Mouse (Mus musculus): ENCODE data around the gene Tmc6.

Tmc6 gene

DNA sequence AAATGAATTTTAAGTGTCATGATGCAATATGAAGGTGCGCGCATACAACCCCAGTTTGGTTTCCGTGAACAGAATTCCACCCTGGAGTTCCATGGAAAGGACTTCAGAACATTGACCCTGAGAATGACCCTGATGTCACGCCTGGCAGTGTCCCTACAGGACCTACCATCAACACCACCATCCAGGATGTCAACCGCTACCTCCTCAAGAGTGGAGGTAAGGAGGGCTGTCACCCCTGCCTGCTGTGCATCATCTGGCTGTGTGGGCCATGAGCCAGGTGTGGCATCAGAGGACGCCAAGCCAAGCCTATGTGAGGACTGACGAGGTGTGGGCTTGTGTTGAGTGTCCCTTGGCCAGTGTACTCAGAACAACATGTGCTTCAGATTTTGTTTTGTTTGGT lies 26.1 kb downstream of the Tmc6 start:
- DNase-seq (ENCODE audit: low read depth, low spot score) = no peak

DNA sequence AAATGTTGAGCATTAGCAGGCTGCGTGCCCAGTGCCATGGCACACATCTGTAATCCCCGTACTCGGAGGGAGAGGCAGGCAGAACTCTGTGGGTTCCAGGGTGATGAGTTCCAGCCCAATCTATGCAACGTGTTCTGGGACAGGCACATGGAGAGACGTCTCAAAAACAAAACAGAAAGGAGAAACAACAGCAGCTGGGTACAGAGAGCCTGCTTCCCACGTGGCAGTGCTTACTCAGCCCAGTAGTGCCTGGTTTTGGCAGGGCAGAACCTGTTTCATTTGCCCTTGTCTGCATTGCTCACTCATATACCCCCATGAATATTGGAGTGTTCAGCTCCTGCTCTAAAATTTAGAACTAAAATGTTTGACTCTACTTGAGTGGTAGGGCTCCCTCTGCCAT lies 30.5 kb downstream of the Tmc6 start:
- no peak for DNase-seq (ENCODE audit: low read depth, low spot score)

DNA sequence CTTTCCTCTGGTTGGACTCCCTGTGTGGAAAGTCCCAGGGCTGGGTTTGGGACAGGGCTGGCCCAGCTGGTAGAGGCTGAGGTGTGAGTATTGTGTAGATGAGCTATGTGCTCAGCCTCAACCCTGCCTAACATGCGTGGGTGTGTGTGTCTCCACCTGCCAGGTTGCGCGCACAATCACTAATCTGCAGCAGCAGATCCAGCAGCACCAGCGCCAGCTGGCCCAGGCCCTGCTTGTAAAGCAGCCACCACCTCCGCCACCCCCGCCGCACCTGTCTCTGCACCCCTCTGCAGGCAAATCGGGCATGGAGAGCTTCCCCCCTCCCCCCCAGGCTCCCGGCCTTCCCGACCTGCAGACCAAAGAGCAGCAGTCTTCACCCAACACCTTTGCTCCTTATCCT lies 32.6 kb downstream of the Tmc6 start:
- DNase-seq (ENCODE audit: low read depth, low spot score) = no peak

DNA sequence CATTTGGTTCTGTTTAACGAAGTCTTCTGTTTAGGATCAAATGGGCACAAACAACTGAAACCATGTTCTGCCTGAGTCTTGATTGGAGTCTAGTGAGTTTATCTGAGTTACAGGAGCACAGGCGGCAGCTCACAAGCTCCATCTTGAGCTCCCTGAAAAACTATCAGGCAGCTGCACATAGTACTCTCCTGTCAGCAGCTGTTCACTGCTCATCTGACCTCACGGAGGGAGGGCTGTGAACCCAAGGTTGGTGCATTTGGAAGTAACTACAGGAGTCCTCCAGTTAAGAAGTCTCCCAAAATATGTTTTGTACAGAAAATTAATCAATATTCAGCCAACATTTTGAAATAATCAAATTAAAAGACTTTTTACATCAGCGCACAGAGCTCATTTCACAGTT lies 33.4 kb downstream of the Tmc6 start:
- DNase-seq (ENCODE audit: low read depth, low spot score) = no peak

DNA sequence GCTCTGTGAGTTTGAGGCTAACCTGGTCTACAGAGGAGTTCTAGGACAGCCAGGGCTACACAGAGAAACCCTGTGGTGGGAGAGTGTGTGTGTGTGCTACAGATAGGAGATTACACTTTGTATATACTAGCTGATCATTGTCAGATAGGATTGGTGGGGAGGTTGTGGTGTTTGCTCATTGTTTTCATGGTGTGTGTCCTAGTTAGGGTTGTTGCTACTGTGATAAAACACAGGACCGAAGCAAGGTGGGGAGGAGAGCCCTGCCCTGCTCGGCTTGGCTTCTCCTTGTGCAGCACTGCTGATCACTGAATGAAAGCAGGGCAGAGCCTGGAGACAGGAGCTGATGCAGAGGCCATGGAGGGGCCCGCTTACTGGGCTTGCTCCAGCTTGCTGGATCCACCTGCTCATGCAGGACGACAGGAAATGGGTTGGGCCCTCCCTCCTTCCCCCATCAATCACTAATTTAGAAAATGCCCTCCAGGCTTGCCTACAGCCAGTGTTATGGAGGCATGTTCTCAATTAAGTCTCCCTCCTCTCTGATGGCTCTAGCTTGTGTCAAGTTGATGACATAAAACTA lies 38.5 kb downstream of the Tmc6 start:
- no peak for DNase-seq (ENCODE audit: low read depth, low spot score)

DNA sequence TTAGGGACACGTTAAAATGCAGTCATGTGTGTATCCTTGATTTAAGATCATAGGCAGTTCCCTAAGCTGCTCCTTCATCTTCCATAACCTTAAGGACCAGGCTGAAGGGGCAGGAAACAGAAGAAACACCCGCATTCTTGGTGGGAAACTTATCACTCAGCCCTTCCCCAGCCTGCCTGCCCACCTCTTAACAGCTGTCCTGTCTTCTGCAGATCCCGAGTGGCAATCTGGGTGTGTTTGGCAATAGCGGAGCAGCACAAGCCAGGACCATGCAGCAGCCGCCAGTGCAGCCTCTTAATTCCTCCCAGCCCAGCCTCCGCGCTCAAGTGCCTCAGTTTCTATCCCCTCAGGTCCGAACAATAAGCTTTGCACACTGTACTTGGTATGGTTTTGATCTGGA lies 39.3 kb downstream of the Tmc6 start:
- no peak for DNase-seq (ENCODE audit: low read depth, low spot score)

DNA sequence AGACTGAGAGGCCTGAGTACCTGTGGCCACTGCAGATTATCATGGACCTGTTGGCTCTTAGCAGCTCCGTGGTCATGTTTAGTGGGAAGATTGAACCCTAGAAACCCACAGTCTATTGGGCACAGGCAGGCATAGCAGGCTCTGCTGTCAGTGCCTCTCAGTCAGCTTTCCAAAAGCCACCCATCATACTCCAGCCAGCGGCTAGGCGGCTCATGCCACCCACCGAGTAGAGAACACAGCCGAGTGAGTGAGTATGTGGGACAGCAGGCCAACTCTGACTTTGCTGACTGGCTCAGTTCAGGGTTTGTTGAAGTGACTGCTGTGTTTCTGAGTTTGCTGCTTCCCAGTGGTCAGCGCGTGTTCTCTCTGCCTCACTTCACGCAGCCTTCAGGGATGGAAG lies 39.8 kb downstream of the Tmc6 start:
- no peak for DNase-seq (ENCODE audit: low read depth, low spot score)

DNA sequence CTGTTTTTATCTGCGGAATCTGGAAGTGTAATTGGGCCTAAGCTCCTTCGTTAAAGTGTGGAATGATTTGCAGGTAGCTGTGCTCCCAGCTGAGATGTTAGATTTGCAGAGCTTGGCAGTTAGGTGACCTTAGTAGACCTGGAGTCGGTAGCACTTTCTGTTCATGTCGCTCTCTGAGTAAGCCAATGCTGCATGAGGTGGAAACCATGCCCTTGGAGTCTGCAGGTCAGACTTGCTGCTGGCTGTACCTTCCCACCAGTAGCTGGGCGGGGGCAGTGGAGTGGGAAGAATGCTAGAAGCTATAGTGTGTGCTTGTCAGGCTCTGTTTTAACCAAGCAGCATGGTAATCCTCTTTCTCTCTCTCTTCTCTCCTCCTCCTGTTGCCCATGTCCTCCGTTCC lies 40.9 kb downstream of the Tmc6 start:
- no peak for DNase-seq (ENCODE audit: low read depth, low spot score)

DNA sequence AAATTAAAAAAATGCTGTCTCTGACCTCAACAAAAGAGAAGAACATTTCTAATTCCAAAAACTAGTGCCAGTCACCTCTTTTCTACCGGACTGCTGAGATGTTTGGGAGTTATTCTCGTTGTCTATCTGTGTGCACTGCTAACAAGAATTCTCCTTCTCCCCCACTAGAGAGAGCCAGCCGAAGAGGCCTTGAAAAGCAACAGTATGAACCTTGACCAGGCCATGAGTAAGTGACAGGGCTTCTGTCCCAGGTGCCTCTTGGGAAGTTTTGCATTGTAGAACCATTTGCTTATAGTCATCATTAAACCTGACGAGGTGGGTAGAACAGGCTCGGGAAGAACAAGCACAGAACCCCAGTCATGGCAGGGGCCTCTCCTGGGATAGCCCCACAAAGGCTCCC lies 43.9 kb downstream of the Tmc6 start:
- DNase-seq (ENCODE audit: low read depth, low spot score) = no peak

DNA sequence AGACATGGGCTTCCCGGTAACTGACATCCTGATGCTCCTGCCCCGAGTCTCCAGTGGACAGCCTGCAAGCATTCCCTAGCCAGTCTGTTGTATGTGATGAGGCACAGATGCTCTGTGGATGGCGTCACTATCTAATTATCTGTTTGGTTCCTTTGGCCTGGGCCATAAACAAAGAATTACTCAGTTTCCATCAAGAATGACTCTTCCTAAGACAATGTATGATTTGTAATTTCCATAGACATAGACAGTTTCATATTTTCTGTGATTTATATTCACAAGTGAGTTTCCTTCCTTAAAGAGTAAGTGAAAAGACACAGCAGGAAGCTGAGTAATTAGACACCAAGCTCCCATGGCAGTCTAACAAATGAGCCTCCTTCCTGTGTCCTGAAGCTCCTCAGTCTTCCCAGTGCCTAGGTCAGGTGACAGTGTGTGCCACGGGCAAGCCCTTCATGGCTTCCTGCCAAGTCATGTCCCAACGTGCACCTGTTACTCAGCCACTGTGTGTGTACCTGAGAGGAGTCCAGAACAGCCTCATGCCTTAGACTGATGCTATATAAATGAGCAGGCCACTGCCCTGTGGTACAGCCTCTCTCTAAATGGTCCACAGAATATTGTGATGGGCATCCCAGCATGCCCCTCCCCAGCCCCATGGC lies 45.8 kb downstream of the Tmc6 start:
- no peak for DNase-seq (ENCODE audit: low read depth, low spot score)

DNA sequence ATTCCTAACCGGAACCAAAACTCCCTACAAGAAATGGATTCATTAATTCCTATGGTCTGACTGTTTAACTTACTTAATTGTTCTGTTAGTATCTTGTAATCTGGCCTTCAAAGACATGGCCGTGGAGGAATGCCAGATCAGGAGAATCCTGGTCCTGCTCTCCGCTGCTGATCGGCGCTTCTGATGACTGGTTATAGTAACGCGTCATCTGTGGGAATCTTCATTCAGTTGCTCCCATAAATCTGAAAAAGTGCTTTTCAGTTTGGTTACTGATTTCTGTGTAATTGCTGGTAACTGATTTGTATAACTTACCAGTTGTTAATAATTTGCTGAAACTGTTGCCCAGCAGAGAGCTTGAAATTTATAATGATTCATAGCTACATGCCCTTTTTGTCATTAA lies 50.5 kb downstream of the Tmc6 start:
- no peak for DNase-seq (ENCODE audit: low read depth, low spot score)

DNA sequence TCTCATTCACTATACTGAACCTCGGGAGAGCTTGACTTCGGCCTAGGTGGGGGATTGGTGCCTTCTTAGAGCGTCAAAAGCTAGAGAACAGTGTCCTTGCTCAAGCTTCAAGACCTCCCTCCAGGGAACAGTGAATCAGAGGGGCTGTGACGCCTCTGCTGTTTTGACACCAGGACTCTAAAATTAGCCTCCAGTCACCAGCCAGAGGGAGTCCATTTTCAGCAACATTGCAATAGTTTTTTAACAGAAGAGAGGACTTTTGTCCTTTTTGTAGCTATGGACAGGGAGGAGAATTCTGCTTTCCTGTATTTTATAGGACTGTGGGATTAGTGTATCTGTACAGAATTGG lies 51.5 kb downstream of the Tmc6 start:
- DNase-seq (ENCODE audit: low read depth, low spot score) = no peak

DNA sequence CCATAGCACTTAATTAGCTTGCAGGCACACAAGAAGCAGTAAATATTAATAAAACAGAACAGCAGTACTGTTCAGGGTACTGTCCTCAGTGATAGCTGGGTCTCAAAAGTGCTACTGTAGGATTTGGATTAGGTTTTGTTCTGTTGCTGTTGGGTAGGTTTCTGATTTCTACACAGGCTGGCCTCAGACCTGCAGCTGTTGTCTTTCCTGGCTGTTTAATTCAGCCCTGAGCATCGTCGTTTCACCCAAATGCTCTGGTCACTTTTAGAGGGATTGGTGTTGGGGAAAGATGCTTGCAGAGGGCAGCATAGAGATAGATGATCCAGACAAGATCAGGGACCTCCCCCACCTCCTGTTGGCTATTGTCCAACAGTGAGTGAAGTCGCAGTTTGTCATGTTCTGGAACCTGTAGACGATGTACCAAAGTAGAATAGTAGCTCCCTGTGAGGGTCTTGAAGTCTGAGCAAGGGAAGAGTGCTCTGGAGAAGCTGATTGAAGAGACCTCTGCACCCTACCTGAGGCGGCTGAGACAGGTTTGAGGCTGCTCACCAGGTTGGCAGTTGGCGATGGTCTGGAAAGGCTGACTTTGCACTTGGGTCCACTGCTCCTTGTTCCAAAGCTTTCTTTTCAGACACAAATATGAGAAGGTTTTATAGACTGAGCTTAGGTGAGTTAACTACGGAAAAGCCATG lies 52.1 kb downstream of the Tmc6 start:
- DNase-seq (ENCODE audit: low read depth, low spot score) = no peak

DNA sequence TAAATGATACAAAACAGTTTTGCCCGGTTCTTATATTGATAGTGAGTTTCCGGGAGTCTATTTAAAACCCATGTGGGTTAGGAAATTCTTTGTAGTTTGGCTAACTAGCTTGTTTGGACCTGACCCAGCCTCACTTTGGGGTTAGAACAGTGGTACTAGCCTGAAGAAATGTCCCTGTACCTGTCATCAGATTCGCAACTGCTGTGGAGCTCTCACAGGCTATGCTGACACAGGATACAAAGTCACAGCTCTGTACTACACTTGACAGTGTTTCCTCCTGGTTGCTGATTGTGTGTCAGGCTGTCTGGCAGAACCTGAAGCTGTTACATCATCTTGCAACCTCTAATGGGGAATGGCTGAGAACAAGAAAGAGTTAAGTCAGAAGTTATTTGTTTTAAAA lies 52.7 kb downstream of the Tmc6 start:
- DNase-seq (ENCODE audit: low read depth, low spot score) = no peak

DNA sequence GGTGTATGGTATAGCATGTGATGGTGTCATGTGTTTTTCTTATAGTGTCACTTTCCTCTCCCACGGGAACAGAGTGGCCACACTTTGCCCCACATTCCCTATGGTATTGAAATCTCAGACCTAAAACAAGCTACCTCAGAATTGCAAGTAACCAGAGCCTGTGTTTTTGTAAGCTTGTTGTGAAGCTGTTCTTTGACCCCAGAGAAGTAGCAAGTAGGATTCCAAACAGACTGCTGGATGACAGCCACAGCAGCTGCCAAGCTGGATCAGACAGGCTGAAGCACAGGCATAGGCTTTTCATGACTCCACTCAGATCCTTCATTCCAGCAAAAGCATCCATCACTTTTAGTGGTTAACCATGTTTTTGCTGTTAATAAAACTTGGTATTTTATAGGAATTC lies 53.2 kb downstream of the Tmc6 start:
- DNase-seq (ENCODE audit: low read depth, low spot score) = no peak

DNA sequence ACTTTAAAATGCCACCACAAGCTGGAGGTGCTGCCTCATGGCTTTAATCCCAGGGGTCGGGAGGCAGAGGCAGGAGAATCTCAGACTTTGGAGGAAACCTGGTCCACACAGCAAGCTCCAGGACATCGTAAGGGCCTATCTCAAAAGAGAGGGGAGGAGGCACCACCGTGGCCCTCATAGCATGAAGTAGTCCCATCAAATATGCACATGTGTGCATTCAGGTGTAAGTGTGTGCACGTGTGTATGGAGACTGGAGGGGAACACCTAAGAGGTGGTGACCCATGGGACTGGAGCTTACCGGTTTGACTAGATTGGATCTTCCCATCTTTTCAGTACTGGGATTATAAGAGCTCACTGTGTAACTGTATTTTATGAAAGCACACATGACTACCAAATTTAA lies 53.8 kb downstream of the Tmc6 start:
- DNase-seq (ENCODE audit: low read depth, low spot score) = no peak

DNA sequence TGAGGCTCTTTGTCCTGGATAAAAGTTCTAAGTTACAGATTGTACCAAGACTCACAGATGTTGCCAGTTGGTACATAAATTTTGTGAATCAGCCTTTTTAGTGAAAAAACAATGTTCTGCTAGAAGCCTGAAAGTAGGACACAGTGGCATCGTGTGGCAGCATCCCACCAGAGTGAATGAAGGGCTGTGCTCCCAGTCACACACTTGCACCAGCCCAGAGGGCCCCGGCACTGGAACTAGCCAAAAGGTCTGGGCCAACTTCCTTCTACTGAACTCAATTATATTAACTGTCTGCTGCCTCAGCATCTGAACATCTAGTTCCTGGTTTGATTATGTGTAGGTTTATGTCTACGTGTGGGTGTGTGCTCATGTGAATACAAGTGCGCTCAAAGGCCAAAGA lies 55.0 kb downstream of the Tmc6 start:
- no peak for DNase-seq (ENCODE audit: low read depth, low spot score)

DNA sequence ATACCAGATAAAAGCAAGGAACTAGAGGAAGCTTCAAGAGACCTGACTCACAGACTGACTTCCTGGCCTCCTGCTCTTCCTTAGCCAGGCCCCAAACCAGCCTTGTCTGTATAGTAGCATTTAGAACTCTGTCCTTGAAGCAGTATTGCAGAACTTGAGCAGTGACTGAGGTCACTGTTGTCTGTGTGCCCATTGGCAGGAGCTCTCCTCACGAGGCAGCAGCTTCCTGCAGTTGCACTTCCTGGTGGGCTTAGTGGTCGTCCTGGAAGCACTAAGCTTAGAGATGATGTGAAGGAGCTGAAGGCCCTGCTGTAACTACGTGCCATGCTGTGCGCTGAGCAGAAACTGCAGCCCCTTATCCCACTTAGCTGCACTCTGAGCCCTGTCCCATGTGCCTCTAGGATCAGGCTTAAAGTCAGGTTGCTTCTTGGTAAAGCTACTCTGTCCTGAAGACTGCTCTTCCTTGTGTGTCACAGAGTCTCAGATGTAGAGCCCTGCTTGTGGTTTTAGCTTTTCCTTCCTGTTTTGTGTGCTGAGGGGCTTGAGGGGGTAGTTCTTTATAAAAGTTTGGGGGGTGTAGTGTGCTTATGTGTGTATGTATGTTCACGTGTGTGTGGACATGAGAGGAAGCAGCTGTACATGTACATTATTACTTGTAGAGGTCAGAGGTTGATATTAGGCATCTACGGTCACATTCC lies 57.2 kb downstream of the Tmc6 start:
- DNase-seq (ENCODE audit: low read depth, low spot score) = no peak

DNA sequence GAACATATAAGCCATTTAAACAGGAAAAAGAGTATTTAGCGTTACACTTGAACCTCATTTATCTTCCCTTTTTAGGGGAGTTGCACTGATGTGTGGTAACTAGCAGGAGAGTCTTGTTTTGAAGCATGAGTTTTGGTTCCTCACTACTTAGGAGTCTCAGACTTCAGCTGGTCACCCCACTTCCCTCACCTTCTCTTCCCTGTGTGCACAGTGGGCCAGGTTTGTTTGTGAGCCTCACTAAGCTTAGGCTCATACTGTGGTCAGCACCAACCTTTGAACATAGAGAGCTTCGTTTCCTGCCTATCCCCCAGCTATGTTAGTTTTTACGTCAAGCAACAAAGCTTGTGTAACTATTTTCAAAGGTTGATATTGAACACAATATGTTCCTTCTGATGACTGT lies 63.2 kb downstream of the Tmc6 start:
- DNase-seq (ENCODE audit: low read depth, low spot score) = no peak

All from brain, embryonic 18.5 days (tissue).